Mouse (Mus musculus) embryonic fibroblast, embryonic 13.5 days (primary cell): ENCODE data around the gene Ndufs4.

ENCODE experiments used
- CTCF ChIP-seq: IDR thresholded peaks from 2 replicates; pipeline ENCODE4 v1.5.1; 2011; ENCODE audit warnings: mild to moderate bottlenecking, control low read depth, low read length, moderate library complexity, borderline replicate concordance; ENCODE audit not compliant: insufficient read depth
- POLR2A ChIP-seq: IDR thresholded peaks from 2 replicates; pipeline ENCODE4 v1.6.1; 2011; ENCODE audit warnings: low read depth, mild to moderate bottlenecking, control low read depth, low read length, moderate library complexity

DNA sequence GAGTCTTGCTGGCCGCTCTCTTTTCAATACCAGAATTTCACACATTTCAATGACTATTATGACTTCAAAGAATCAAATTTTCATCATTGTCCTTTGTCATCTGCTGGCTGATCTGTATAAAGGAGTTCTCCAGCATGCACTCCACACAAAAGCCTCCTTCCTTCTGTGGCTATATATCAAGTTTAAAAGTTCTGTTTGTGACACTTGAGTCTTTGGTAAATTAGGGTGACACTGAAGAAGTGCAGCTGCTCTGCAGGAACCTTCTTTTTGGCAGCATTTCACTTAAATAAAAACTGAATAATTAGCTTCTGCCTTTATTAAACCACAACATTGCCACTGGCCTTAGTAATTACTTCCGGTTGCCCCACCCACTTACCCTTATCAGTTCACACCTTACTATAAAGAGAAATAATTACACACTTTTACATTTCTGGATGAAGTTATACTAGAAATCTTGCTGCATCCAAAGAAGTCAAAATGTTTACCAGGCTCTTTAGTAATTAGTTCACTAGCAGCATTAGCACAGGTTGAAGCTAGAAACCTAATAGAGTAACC, 68.1 kb downstream of the Ndufs4 start:
- TF ChIP-seq POLR2A (no peak), CTCF (no peak)
